Mouse (Mus musculus): ENCODE results near the gene Exd1.
"Not testable (repeated sequence)": the region's sequence is repeated elsewhere in the genome, so short reads cannot be mapped to it uniquely, and the experiment has no call there.

- not testable (repeated sequence) for TF ChIP-seq USF1 (IDR thresholded peaks at IDR 0.05; ENCODE audit: low read depth); CTCF (IDR thresholded peaks at IDR 0.05; ENCODE audit: control insufficient read depth, insufficient read depth, insufficient read length); MYOG (IDR thresholded peaks at IDR 0.05; ENCODE audit: control insufficient read depth, extremely low read depth, insufficient read length); MAX (IDR thresholded peaks at IDR 0.05); FOSL1 (IDR thresholded peaks at IDR 0.05; ENCODE audit: insufficient read depth, low read length, poor library complexity, severe bottlenecking); CEBPB (IDR thresholded peaks at IDR 0.05; ENCODE audit: low read depth)
These were observed 38.9 kb downstream of the Exd1 start for GRCm38 (mm10) chr2:119508518-119508917.
